Mouse (Mus musculus) heart, embryonic 11.5 days (tissue): ENCODE data around the gene Gsn. TPM values are rescaled to one million over a fixed set of nuclear protein-coding genes. Genes with fewer than 3 reads are reported as not detected.
A peak's percentile ranks its signal among the peaks of the same experiment; 100 is the strongest.

ENCODE experiments used
- ATAC-seq: fragments of 200-750 bp; cut with Nextera tagmentation; replicated peaks from 2 replicates; pipeline ENCODE4 v1.8.0; 2017; ENCODE audit warnings: moderate library complexity; ENCODE audit not compliant: insufficient number of reproducible peaks, low FRiP score, low TSS enrichment
- H3K27ac ChIP-seq: fragments of 300-500 bp; sonication (generic); 2 replicates; pipeline ENCODE4 v1.5.1; 2014; ENCODE audit warnings: mild to moderate bottlenecking, low read depth, low read length
- H3K27me3 ChIP-seq: fragments of 300-500 bp; sonication (generic); 2 replicates; pipeline ENCODE4 v1.6.1; 2014; ENCODE audit warnings: mild to moderate bottlenecking, low read length, mixed read lengths; ENCODE audit not compliant: control insufficient read depth, insufficient read depth
- H3K36me3 ChIP-seq: fragments of 300-500 bp; sonication (generic); 2 replicates; pipeline ENCODE4 v1.6.1; 2014; ENCODE audit warnings: mild to moderate bottlenecking, low read length, moderate library complexity, mixed read lengths; ENCODE audit not compliant: control insufficient read depth, insufficient read depth
- H3K4me1 ChIP-seq: fragments of 300-500 bp; sonication (generic); 2 replicates; pipeline ENCODE4 v1.6.1; 2014; ENCODE audit warnings: low read length; ENCODE audit not compliant: control insufficient read depth, insufficient read depth
- H3K4me2 ChIP-seq: fragments of 300-500 bp; sonication (generic); 2 replicates; pipeline ENCODE4 v1.6.1; 2014; ENCODE audit warnings: mild to moderate bottlenecking, moderate library complexity
- H3K4me3 ChIP-seq: fragments of 300-500 bp; sonication (generic); 2 replicates; pipeline ENCODE4 v1.5.1; 2014; ENCODE audit warnings: low read depth, low read length
- H3K9ac ChIP-seq: fragments of 300-500 bp; sonication (generic); 2 replicates; pipeline ENCODE4 v1.6.1; 2014; ENCODE audit warnings: mild to moderate bottlenecking, low read depth, low read length, moderate library complexity
- H3K9me3 ChIP-seq: fragments of 300-500 bp; sonication (generic); replicated peaks from 2 replicates; pipeline ENCODE4 v1.6.1; 2016; ENCODE audit warnings: low read length; ENCODE audit not compliant: control insufficient read depth
- WGBS: fragments of 180-500 bp; shearing (Covaris S2); extraction: QIAGEN DNeasy Blood & Tissue Kit; methylation state at CpG from one replicate; pipeline ENCODE4 v1.1.7; 2014; ENCODE audit not compliant: insufficient replicate concordance; 5-methylcytosine and 5-hydroxymethylcytosine counted together
- polyA plus RNA-seq: library from polyadenylated mRNA; unstranded; fragments of >200 nt; fragmentation: Nextera tagmentation; extraction: Ambion mirVana; gene quantifications from 2 replicates; pipeline ENCODE4 v1.2.1, GENCODE M21; 2014

The Gsn gene
- polyA plus RNA-seq, 1 experiment from 2014 or later = 116 TPM

GRCm38 (mm10) chr2:35292700-35293099, 36.5 kb downstream of the Gsn start:
- Histone ChIP-seq H3K9me3 (no peaks in the 10 kb centered on the region), H3K4me1 (peaks cover 13% of the 10 kb centered on the region), H3K27me3 (0 out of 2 replicates have a peak, but pooled peaks cover 5% of the 10 kb centered on the region), H3K36me3 (no peaks in the 10 kb centered on the region; the same call in 1 of the 2 replicates), H3K4me3 (no peak overlapping the region), H3K27ac (peak overlapping the region; percentile 64; the same call in 1 of the 2 replicates), H3K4me2 (no peak overlapping the region), H3K9ac (no peak overlapping the region)
- 55% methylated on average over 3 of the region's 3 CpGs for WGBS
- no peak for ATAC-seq

- H3K9me3 ChIP-seq = no peaks in the 10 kb centered on the region
- no peak overlapping the region for H3K9ac ChIP-seq
- no peak overlapping the region for H3K4me2 ChIP-seq
- H3K4me3 ChIP-seq = no peak overlapping the region
- no peaks in the 10 kb centered on the region; the same call in 1 of the 2 replicates for H3K36me3 ChIP-seq
- 0 out of 2 replicates have a peak, but pooled peaks cover 5% of the 10 kb centered on the region for H3K27me3 ChIP-seq
- no peak for ATAC-seq
- no peak overlapping the region for H3K27ac ChIP-seq
- WGBS = 80% methylated on average over 8 of the region's 8 CpGs
- H3K4me1 ChIP-seq = peaks cover 13% of the 10 kb centered on the region
Observed at GRCm38 (mm10) chr2:35293291-35293690, 37.1 kb downstream of the Gsn start.

GRCm38 (mm10) chr2:35297703-35298332, 41.6 kb downstream of the Gsn start:
- no peak overlapping the region for H3K9ac ChIP-seq
- no peaks in the 10 kb centered on the region; the same call in 1 of the 2 replicates for H3K36me3 ChIP-seq
- H3K4me1 ChIP-seq = peaks cover 5% of the 10 kb centered on the region
- 27% methylated on average over 15 of the region's 15 CpGs for WGBS
- H3K4me2 ChIP-seq = no peak overlapping the region
- 0 out of 2 replicates have a peak, but pooled peaks cover 5% of the 10 kb centered on the region for H3K27me3 ChIP-seq
- H3K27ac ChIP-seq = no peak overlapping the region
- no peak overlapping the region for H3K4me3 ChIP-seq
- no peaks in the 10 kb centered on the region for H3K9me3 ChIP-seq
- ATAC-seq = no peak

- Histone ChIP-seq H3K9me3 (no peaks in the 10 kb centered on the region), H3K36me3 (no peaks in the 10 kb centered on the region; the same call in 1 of the 2 replicates), H3K4me1 (no peaks in the 10 kb centered on the region), H3K27me3 (0 out of 2 replicates have a peak, but pooled peaks cover 5% of the 10 kb centered on the region), H3K9ac (no peak overlapping the region), H3K4me3 (no peak overlapping the region), H3K27ac (no peak overlapping the region), H3K4me2 (no peak overlapping the region)
- ATAC-seq = no peak
- WGBS = 83% methylated on average over 2 of the region's 2 CpGs
Observed at GRCm38 (mm10) chr2:35299437-35299836, 43.3 kb downstream of the Gsn start.

- Histone ChIP-seq H3K4me2 (no peak overlapping the region), H3K27me3 (no peaks in the 10 kb centered on the region), H3K36me3 (no peaks in the 10 kb centered on the region; the same call in 1 of the 2 replicates), H3K27ac (no peak overlapping the region; the same call in 1 of the 2 replicates), H3K9ac (no peak overlapping the region), H3K4me3 (no peak overlapping the region), H3K9me3 (no peaks in the 10 kb centered on the region), H3K4me1 (no peaks in the 10 kb centered on the region)
- ATAC-seq = no peak
- 68% methylated on average over 13 of the region's 13 CpGs for WGBS
Observed at GRCm38 (mm10) chr2:35302049-35302885, 46.1 kb downstream of the Gsn start.

GRCm38 (mm10) chr2:35308166-35308565, 52.0 kb downstream of the Gsn start:
- no peaks in the 10 kb centered on the region for H3K9me3 ChIP-seq
- no peaks in the 10 kb centered on the region for H3K4me1 ChIP-seq
- no peaks in the 10 kb centered on the region; the same call in 1 of the 2 replicates for H3K36me3 ChIP-seq
- no peak overlapping the region for H3K27ac ChIP-seq
- H3K4me3 ChIP-seq = no peak overlapping the region
- H3K27me3 ChIP-seq = no peaks in the 10 kb centered on the region
- WGBS = 63% methylated on average over 1 of the region's 1 CpGs
- no peak overlapping the region for H3K4me2 ChIP-seq
- no peak overlapping the region for H3K9ac ChIP-seq
- ATAC-seq = no peak

- Histone ChIP-seq H3K27ac (no peak overlapping the region), H3K36me3 (no peaks in the 10 kb centered on the region), H3K27me3 (no peaks in the 10 kb centered on the region), H3K9ac (no peak overlapping the region), H3K4me3 (no peak overlapping the region), H3K9me3 (no peaks in the 10 kb centered on the region), H3K4me1 (no peaks in the 10 kb centered on the region), H3K4me2 (no peak overlapping the region)
- 83% methylated on average over 4 of the region's 4 CpGs for WGBS
- ATAC-seq = no peak
Observed at GRCm38 (mm10) chr2:35309906-35310493, 53.8 kb downstream of the Gsn start.

- H3K9ac ChIP-seq = no peak overlapping the region
- H3K4me2 ChIP-seq = no peak overlapping the region
- H3K27ac ChIP-seq = no peak overlapping the region
- no peaks in the 10 kb centered on the region for H3K9me3 ChIP-seq
- H3K36me3 ChIP-seq = no peaks in the 10 kb centered on the region
- H3K27me3 ChIP-seq = no peaks in the 10 kb centered on the region
- 64% methylated on average over 3 of the region's 3 CpGs for WGBS
- no peak overlapping the region for H3K4me3 ChIP-seq
- H3K4me1 ChIP-seq = peaks cover 20% of the 10 kb centered on the region
- no peak for ATAC-seq
Observed at GRCm38 (mm10) chr2:35314300-35314699, 58.1 kb downstream of the Gsn start.
